Mouse (Mus musculus): ENCODE data around the gene Fgfr2.

DNA sequence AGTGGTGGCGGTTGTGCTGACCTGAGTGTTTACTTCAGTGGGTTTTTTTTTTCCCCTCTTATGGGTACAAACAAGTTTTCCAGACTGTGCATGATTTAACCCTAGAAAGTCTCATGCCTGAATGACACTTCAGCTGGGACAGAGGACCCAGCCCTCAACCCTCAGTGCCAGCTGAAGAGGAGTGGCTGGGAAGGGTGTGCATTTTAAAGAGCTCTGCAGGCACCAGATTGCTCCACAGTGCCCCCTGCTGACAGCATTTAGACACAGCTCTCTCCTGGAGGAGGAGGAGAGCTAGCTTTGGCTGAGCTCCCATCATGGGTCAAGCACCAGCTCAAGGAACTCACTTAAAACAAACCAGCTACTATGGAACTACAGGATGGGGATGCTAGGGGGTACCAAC is 312.3 kb downstream of the Fgfr2 start:
- TF ChIP-seq POLR2A (IDR thresholded peaks at IDR 0.05; ENCODE audit: insufficient read length, low read depth) (no peak), E2F4 (IDR thresholded peaks at IDR 0.05; ENCODE audit: insufficient read depth) (no peak), POLR2AphosphoS2 (IDR thresholded peaks at IDR 0.05; ENCODE audit: insufficient read length, low read depth) (no peak), TCF12 (IDR thresholded peaks at IDR 0.05; ENCODE audit: insufficient read depth, poor library complexity, severe bottlenecking) (no peak), TCF3 (IDR thresholded peaks at IDR 0.05; ENCODE audit: insufficient read length, low read depth) (no peak), SRF (IDR thresholded peaks at IDR 0.05; ENCODE audit: control insufficient read depth, insufficient read length, low read depth) (no peak), USF1 (IDR thresholded peaks at IDR 0.05; ENCODE audit: low read depth) (no peak)
